Mouse (Mus musculus) large intestine, adult 2 months (tissue): ENCODE measurements around the gene Usp32. TPM values are rescaled to one million over a fixed set of nuclear protein-coding genes. Genes with fewer than 3 reads are reported as not detected.

Experiments
- DNase-seq: peaks from one replicate; pipeline ENCODE4 v3.0.0-alpha.2; 2012; ENCODE audit warnings: low read depth, low spot score
- WGBS: fragments of 180-500 bp; shearing (Covaris S2); methylation state at CpG from one replicate; pipeline ENCODE4 v1.1.7; 2018; 5-methylcytosine and 5-hydroxymethylcytosine counted together
- polyA plus RNA-seq: library from polyadenylated mRNA; depleted of rRNA; stranded (reverse); fragments of >200 nt; gene quantifications from 2 replicates; pipeline ENCODE4 v1.2.3, GENCODE M21; 2012

Usp32 gene
- polyA plus RNA-seq, 1 experiment: 3.4 TPM

DNA sequence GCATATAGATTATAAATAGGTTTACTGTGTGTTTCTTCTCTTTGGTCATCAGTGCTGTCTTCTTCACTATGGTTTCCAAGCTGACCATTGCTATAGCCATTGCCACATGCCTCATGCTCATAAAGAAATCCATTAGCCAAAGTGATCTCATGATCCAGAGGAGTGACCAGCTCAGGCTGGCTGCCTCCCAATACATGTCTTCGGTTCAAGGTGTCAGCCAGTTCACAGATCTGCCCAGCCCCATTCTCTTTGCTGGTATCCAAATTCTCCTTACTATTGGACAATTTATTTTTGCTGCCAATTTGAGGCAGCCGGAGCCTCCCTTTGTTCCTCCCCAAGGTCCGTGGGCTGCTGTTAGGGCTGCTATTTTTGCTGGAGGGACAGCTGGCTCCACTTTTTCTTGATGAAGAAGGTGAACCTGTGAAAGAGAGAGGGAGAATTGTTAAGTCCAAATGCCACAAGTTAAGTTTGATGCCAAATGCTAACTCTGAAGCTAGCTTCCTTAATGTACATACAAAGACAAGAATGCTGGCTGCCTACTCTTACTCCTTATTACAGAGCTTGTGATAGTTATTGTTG is 151.5 kb downstream of the Usp32 start:
- WGBS: 90% methylated on average over 3 of the region's 3 CpGs
- DNase-seq: no peak

DNA sequence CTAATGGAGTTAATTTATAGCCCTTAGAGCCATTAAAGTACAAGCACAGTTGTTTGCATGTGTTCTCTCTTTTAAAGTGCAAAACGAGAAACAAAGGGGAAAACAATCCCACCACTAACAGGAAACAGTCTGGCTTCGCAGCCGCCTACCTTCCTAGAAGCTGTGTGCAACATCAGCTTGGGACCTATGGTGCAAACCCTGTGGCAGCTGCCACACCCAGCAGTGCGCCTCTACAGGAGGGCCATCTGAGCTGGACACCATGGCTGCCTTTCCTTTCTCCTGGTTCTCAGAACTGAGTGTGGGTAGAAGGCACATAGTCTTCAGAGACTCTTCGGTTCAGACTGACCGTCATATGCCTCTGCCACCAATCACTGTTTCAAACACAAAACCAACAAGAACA is 154.5 kb downstream of the Usp32 start:
- WGBS: 89% methylated on average over 6 of the region's 6 CpGs
- DNase-seq: no peak

DNA sequence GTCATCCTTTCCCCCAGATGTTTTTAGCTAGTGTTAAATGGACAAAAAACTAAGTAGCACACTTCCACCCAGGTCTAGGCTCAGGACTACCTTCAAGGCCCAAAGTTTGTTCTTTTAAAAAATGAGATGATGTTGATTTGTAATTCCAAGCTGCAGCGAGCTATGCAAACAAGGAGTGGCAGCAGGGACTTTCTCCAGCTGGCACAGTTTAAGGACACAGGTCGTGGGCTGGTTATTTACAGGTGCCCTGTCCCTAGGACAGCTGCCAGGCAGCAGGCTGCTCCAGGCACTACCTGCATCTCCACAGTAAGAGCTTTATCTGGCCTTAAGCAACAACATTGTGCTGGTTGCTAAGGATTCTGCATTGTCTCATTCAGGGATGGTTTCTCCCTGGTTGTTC is 159.3 kb downstream of the Usp32 start:
- 24% methylated on average over 2 of the region's 2 CpGs for WGBS
- no peak for DNase-seq

DNA sequence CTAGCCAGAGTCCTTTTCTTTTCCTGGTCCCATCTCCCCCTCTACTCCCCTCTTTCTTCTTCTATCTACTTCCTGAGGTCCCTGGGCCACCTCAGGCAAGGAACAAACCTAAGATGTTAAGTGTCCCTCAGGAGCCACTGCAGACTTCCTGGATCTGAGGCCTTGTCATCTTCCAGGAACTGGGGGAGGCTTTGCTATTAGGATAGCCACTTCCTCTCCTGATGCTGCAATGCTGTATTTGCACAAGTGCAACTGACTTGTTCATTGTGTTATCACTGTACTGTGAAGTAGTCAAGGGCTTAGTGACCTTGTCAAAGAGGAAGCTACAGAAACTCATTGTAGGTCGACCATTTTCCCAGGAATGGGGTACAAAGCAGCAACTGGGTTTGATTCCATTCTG is 160.6 kb downstream of the Usp32 start:
- no peak for DNase-seq
- 17% methylated on average over 1 of the region's 1 CpGs for WGBS

DNA sequence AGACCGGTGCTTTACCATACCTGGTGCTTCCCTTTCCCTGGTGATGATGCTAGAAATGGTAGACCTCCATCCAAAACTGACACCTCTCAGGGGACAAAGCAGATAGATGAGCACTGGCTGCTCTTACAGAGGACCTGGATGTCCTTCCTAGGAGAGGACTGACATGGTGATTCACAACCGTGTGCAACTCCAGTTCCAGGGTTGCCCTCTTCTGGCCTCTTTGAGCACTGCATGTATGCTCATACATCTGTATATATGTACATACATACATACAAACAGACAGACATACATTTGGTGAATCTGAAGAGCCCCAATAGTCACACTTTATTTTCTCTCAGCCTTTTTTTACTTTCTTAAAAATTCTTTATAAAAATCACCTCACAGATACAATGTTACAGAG is 161.8 kb downstream of the Usp32 start:
- 64% methylated on average over 2 of the region's 2 CpGs for WGBS
- no peak for DNase-seq

DNA sequence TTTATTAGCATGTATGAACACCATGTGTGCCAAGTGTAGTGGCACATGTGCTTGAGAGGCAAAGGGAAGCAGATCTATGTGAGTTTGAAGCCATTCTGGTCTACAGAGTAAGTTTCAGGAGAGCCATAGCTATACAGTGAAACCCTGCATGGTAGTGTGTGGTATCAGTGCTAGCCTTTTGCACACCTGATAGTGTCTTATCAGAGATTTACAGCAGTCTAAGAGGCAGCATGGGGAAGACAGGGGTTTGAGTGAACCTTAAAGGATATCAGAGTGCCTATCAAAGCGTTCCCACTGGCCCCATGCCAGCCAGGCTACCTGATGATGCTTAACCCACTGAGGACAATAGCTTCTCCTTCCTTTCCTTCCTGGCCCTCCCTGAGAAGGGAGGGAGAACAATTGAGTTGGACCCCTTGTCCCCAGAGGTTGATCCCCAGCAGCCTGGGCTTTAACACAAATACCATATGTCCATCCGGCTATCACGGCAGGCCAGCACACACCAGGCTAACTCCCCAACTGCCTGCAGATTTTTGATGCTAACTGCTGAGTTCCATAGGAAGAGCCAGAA is 162.5 kb downstream of the Usp32 start:
- whole genome bisulfite sequencing: 75% methylated on average over 3 of the region's 3 CpGs
- no peak for DNase-seq

DNA sequence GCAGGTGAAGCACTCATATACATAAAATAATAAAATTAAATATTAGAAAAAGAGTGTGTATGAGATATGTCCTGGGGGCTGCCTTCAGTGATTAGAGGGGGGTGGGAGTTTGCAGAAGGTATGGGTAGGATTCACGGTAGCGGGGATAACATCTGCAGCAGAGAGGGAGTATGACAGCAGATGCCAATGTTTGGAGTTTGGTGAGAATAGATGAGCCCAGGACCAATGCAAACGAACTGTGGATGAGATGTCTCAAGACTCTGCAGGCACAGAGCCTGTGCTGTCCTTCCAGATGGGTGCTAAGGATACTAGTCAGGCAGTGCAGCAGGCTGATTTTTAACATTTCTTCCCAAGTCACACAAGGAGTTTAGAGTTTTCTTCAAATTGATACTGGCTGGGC is 163.3 kb downstream of the Usp32 start:
- no peak for DNase-seq
- 84% methylated on average over 3 of the region's 3 CpGs for WGBS

DNA sequence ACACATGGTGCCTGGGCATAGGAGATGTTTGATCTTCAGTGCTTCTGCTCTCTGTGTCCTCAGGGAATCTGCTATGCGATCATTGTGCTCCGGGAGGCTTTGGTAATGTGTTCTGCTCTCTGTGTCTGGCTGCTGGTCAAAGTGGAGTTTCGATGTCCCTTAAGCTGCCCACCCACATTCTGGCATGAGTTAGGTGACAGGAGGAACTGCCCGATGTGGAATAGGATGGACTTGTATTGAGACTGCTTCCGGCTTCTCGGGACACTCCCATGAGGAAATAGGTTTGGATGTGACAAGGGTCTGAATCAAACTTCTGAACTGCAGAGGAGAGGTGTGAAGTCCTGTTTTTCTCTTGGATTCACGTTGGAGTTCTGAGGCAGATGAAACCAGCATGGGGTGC is 165.4 kb downstream of the Usp32 start:
- WGBS: 37% methylated on average over 7 of the region's 7 CpGs
- DNase-seq: no peak

DNA sequence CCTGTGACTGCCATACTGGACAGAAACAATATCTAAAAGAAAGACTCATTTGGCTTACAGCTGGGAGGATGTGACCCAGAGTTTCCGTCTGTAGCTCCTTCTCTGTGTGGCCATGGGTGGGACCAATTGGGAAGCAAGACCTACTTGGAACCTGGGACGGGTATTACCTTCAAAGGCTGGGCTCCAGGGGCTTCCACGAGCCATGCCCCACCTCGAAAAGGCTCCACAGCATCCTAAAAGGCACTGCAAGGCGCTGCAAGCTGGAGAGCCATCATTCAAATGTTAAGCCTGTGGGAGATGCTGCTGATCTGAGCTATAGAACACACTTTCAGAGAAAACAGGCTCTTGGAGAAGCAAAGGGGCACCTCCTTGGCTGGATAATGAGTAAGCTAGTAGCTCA is 166.3 kb downstream of the Usp32 start:
- 73% methylated on average over 5 of the region's 5 CpGs for WGBS
- no peak for DNase-seq

DNA sequence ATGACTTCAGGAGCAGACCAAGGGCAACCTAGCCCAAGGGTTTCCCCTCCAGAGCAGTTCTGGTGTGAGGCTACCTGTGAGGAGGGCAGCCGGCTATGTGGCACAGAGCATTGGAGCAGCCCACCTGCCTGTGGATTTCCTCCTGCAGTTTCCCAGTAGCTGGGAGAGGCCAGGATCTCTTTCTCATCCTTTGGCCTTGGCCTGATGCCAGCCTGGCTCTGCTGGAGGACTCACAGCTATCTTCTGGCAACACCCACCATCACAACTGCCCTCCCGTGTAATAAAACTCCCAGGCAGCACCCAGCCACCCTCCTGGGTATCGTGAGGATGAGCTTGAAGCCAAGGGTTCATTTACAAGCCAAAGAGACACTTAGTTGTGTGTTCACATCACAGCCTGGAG is 167.9 kb downstream of the Usp32 start:
- WGBS: 14% methylated on average over 3 of the region's 3 CpGs

DNA sequence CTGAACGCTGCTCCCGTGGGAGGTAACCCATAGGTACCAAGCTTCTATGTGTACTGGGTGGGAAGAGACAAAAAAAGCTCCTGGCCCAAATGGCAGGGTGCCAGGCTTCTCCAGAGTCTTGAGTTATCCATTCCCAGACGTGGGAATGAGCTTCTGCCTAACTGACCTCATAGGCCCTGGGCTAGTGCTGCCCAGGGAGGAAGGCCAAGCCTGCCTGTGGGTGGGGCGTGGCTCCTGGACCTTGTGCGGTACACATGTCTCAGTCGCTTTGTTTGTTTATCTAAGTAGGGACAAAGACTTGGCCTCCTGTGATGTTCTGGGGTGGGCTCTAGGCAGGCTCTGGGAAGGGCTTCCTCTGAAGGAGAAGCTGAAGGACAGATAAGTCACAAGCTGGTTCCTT is 171.2 kb downstream of the Usp32 start:
- WGBS: 26% methylated on average over 6 of the region's 6 CpGs
- DNase-seq: no peak

More for the DNA sequence above, 167.9 kb downstream of the Usp32 start:
- DNase-seq: no peak

DNA sequence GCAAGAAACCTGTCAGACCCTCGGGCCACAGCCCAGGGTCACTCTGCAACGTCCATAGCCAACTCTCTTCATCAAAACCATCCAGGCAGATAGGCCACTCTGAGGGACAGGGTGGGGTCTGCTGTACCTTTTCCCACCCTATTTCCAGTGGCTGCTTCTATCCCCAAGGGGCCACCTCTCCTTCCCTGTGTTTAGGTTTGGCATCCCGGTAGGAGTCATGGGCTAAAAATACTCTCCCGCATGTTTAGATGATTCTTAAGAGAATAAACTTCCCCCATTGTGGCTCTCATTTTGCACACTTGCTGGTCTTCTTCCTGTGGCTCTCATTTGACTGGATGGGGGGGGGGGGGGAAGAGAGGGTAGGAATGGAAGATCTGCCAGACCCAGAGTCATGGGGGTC is 171.7 kb downstream of the Usp32 start:
- 70% methylated on average over 4 of the region's 4 CpGs for WGBS
- DNase-seq: no peak

DNA sequence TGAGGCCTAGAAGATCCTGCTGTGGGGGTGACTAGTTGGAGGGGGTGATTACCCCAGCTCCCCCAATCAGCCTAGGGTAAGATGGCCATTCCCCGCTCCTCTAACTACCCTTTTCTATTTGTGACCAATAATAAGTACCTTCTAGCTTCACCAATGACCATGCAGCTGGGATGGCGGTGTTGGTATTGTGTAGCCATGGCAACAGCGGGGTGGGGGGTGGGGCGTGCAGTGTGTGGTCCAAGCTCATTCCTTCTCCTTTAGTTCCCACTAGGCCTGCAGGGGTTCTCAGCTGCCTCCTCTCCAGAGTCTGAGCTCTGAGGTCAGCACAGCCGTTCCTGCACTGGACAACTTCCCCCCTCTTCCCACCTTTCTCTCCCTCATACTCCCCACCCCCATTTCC is 172.8 kb downstream of the Usp32 start:
- 79% methylated on average over 5 of the region's 5 CpGs for WGBS
- DNase-seq: no peak

DNA sequence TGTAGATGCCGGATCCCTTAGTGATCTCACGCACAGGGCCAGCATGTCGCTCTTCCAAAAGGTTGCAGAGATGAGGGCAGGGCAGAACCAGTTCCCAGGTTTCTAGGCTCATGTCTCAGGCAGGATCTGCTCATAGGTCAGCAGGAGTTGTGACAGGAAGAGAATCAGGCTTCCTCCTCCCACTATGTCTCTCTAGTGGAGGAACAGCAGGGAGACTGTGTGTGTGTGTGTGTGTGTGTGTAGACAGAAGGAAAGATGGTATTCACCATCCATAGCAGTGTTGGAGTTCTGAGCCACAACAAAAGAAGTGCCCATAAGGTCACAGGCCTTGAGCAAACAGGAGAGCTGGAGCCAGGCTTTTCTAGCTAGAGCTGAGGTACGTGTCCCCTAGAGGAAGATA is 173.3 kb downstream of the Usp32 start:
- WGBS: 81% methylated on average over 4 of the region's 4 CpGs

DNA sequence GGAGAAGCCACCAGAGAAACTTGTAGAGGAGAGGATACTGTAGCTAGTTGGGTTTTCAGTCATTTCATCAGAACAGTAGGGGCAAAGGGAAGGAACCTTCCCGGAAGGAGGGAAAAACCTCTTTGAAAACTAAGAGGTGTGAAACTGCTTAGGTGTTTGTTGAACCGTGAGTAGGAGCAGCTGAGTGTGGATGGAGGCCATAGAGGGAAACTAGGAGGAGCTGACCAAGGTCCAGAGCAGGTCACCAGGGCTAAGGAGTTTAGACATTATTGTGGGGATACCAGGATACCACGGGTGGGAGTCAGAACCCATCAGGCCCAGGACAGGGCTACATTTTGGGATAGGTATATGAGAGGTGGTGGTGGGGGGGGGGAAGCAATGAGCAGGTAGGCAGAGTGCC is 176.4 kb downstream of the Usp32 start:
- no peak for DNase-seq
- WGBS: 75% methylated on average over 3 of the region's 3 CpGs

More for the DNA sequence above, 173.3 kb downstream of the Usp32 start:
- no peak for DNase-seq

DNA sequence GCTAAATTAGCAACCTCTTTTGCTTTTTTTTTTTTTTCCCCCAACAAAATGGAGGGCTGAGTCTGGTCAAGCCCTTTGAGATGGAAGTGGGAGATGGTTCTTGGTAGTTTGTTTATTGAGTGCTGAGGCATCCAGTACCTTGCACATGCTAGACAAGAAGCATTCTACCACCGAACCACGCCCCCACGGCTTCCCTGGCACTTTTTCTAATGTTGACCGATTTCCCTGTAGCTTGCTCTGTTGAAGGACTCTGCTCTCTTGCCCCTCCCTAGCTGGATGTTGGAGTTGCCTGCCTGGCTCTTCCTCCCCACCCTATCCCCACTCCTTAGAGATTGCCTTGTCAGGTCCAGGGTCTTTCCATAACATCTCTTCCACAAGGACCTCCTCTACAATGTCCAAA is 177.4 kb downstream of the Usp32 start:
- no peak for DNase-seq
- 16% methylated on average over 4 of the region's 4 CpGs for WGBS

DNA sequence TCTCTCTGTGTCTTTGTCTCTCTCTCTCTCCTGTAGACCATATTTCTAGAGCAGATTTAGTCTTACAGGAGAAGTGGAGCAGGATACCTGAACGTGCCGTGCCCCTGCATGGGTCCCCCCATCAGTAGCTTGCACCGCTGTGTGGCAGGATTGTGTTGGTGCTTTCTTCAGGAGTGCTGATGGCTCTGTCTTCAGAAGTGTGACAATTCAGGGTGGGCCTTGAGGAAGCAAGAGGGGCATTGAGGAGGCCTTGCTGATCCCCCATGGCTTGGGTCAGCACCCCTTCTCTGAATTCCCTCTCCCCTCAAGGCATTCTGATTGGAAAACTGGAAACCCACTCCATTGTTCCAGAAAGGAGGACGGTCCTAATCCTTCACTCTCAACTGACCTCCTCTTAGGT is 178.4 kb downstream of the Usp32 start:
- DNase-seq: no peak
- 95% methylated on average over 4 of the region's 4 CpGs for WGBS

DNA sequence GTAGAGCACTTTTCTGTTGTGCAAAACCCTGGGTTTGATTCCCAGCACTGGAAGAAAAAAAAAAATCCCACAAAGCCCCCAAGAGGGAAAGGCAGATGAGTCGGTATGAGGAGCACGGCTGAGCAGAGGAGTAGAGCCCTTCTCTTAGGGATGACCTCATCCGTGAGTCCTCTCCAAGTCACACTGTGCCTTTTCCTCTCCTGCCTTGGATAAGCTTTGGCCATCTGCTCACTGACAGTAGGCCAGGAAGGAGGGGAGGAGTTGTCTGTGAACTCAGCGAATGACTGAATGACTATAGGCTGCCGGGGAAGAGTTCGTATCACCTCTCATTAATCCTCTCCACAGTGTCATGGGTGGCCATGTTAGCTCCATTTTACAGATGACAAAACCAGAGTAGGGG is 179.2 kb downstream of the Usp32 start:
- WGBS: 73% methylated on average over 6 of the region's 6 CpGs
- no peak for DNase-seq

DNA sequence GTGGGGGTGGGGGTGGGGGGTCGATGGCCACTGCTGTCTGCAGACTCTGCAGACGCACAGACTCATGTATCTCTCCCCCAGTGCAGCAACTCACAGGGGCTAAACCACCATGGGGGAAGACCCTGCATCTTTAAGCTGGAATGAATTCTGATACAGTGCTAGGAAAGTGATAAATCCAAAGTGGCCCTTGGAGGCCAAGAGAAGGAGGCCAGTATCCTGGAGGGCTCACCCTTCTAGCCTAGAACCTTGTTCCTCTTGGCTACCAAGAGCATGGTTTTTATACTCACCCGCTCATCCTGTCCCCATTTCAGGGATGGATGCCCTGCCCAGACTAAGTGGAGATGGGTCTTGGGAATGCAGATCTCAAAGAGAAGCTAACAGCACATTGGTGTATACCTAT is 179.7 kb downstream of the Usp32 start:
- 51% methylated on average over 3 of the region's 3 CpGs for WGBS
- no peak for DNase-seq

DNA sequence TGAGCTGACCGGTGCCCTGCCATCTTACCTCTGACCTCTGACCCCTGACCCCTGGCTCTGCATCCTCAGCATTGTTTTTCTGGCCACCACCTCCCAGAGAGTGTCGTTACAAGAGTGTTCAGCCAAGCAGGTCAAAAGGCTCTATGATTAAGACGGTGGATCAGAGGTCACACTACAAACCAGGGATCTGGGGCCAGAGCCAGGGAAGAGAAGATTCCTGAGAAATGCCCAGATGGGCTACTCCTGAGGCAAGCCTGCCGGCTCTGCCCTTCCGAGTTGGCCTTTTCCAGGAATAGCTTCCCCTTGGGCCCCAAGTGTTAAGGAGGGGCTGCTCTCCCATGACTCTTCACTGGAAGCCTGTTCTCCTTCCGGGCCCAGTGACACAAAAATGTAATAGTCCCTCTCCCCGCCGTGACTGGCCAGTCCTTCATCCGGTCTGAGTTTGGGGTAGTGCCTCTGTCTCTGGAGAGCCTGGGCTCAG is 180.2 kb downstream of the Usp32 start:
- WGBS: 14% methylated on average over 9 of the region's 9 CpGs
- no peak for DNase-seq

DNA sequence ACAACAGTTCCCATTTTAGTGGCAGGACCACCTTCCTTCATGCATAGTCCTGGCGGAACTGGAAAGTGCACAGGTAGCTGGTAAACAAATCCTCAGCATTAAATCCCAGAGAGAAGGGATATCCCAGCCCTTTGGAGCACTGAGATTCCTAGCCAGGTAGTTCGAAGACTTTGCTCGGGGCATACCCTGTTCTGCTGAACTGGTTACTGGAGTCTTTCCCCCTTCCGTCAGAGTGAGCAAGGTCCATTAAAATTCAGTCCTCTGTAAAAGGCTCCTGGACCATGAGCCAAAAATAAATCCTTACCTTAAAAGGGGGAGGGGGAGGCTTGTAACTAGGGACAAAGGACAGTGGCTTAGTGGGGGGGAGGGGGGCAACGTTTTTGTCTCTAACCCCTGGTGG is 180.8 kb downstream of the Usp32 start:
- no peak for DNase-seq
- WGBS: 24% methylated on average over 5 of the region's 5 CpGs

DNA sequence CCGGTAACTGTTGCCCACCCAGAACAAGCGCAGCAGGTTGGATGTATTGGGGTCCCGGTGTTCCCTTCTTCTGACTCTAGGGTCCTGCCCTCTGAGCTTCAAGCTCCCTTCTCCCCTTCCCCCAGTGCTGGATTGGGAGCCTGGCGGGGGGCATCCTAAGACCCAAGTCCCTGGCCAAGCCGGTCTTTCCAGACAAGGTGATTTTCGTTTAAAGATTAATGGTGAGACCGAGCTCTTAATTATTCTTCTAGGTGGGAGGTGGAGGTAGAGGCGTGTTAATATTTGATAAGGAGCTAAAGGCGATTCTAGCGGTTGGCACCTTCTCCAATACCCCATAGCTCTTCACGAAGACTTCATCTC is 181.7 kb downstream of the Usp32 start:
- no peak for DNase-seq
- WGBS: 4% methylated on average over 11 of the region's 11 CpGs
